Comparison of ENCODE assay signal across 11 mouse cellular contexts in genomic region chr12:26478196-26479004, GRCm38 (mm10). TPM values are rescaled to one million over a fixed set of nuclear protein-coding genes. Genes with fewer than 3 reads are reported as not detected.
DNase-seq lines count a peak whose midpoint lies in the region; ATAC-seq and TF ChIP-seq lines count a peak whose summit lies in the region.
"Had no signal": no experiment of that assay in that cellular context is flagged by ENCODE, and none has a peak within 500 bp of the region (broad histone marks: within the 10 kb centered on the region; RNA-seq: fewer than 3 reads in every experiment).

No protein-coding gene starts in this region.

- no peak; the same call in 1 of the 2 replicates for ATAC-seq in lung, embryonic 14.5 days (ENCODE audit: insufficient read depth)
- ATAC-seq in hindbrain, embryonic 12.5 days (ENCODE audit: low FRiP score) = no peak
- no peak for ATAC-seq in inflammation-experienced regulatory T-cells, adult 6 months

- no peak overlapping the region for H3K4me3 ChIP-seq in kidney, adult 2 months (ENCODE audit: insufficient read depth, low read depth, low read length)
- H3K4me3 ChIP-seq in lung, embryonic 14.5 days (ENCODE audit: low read depth, low read length) = no peak overlapping the region
- H3K4me3 ChIP-seq in hindbrain, embryonic 12.5 days = no peak overlapping the region
- H3K4me3 ChIP-seq: liver, embryonic 15.5 days had no signal

- no peak for TF ChIP-seq CTCF in kidney, adult 2 months (conservative IDR thresholded peaks at IDR 0.05; ENCODE audit: insufficient read depth, insufficient read length, low read depth, low read length)
- TF ChIP-seq CTCF in brain, embryonic 14.5 days (IDR thresholded peaks at IDR 0.05; ENCODE audit: borderline replicate concordance, extremely low read depth, insufficient read depth, insufficient read length) = no peak
- TF ChIP-seq CTCF in lung, embryonic 14.5 days (IDR thresholded peaks at IDR 0.05; ENCODE audit: low read depth) = no peak

- H3K36me3 ChIP-seq in kidney, adult 2 months (ENCODE audit: control insufficient read depth, insufficient read depth, low read length) = peaks cover 2% of the 10 kb centered on the region; the same call in 1 of the 2 replicates
- H3K36me3 ChIP-seq in lung, embryonic 14.5 days (ENCODE audit: insufficient read depth) = no peaks in the 10 kb centered on the region
- H3K36me3 ChIP-seq in hindbrain, embryonic 12.5 days = no peaks in the 10 kb centered on the region

- DNase-seq in kidney, adult 2 months = peak; percentile 81
- DNase-seq in kidney, postnatal 25 days = no peak
- DNase-seq in Muller cell, postnatal 12 days (ENCODE audit: inconsistent ontology term) = peak; percentile 22
- DNase-seq in brain, embryonic 14.5 days (ENCODE audit: low read depth) = peak; percentile 33
- DNase-seq in lung, embryonic 14.5 days = peak; percentile 74
- DNase-seq in testis, postnatal 14 days (ENCODE audit: low spot score) = no peak
- DNase-seq: retina, postnatal 1 day; thymus, postnatal 14 days had no signal

- no peak overlapping the region for H3K4me2 ChIP-seq in lung, embryonic 14.5 days
- no peak overlapping the region for H3K4me2 ChIP-seq in hindbrain, embryonic 12.5 days (replicated peaks)
- H3K4me2 ChIP-seq: liver, embryonic 15.5 days had no signal

- H3K9ac ChIP-seq in lung, embryonic 14.5 days = no peak overlapping the region
- H3K9ac ChIP-seq in hindbrain, embryonic 12.5 days = no peak overlapping the region
- H3K9ac ChIP-seq: liver, embryonic 15.5 days had no signal

- H3K9me3 ChIP-seq in lung, embryonic 14.5 days (ENCODE audit: low read depth, low read length) = no peaks in the 10 kb centered on the region
- H3K9me3 ChIP-seq in hindbrain, embryonic 12.5 days (replicated peaks) = no peaks in the 10 kb centered on the region
- H3K9me3 ChIP-seq: liver, embryonic 15.5 days had no signal

- TF ChIP-seq POLR2A in kidney, adult 2 months (IDR thresholded peaks at IDR 0.05; ENCODE audit: low read depth, low read length) = no peak
- no peak for TF ChIP-seq POLR2A in brain, embryonic 14.5 days (IDR thresholded peaks at IDR 0.05; ENCODE audit: borderline replicate concordance, extremely low read depth, insufficient read depth, insufficient read length, poor library complexity, severe bottlenecking)

- no peaks in the 10 kb centered on the region; the same call in 1 of the 2 replicates for H3K27me3 ChIP-seq in kidney, adult 2 months (replicated peaks; ENCODE audit: control insufficient read depth, insufficient read depth, low read length)
- no peaks in the 10 kb centered on the region for H3K27me3 ChIP-seq in lung, embryonic 14.5 days (ENCODE audit: insufficient read depth, low read length)
- no peaks in the 10 kb centered on the region for H3K27me3 ChIP-seq in hindbrain, embryonic 12.5 days
- H3K27me3 ChIP-seq: liver, embryonic 15.5 days had no signal

- WGBS in kidney, adult 2 months = 68% methylated on average over 18 of the region's 18 CpGs
- 62% methylated on average over 18 of the region's 18 CpGs for WGBS in lung, embryonic 14.5 days
- WGBS in hindbrain, embryonic 12.5 days = 92% methylated on average over 18 of the region's 18 CpGs

- H3K4me1 ChIP-seq in kidney, adult 2 months (ENCODE audit: control insufficient read depth, insufficient read depth, low read length) = peaks cover 2% of the 10 kb centered on the region
- 0 out of 2 replicates have a peak, but pooled peaks cover 3% of the 10 kb centered on the region for H3K4me1 ChIP-seq in lung, embryonic 14.5 days (ENCODE audit: insufficient read depth)
- H3K4me1 ChIP-seq in hindbrain, embryonic 12.5 days = no peaks in the 10 kb centered on the region

- no peak overlapping the region for H3K27ac ChIP-seq in kidney, adult 2 months (ENCODE audit: insufficient read depth, low read depth, low read length)
- H3K27ac ChIP-seq in lung, embryonic 14.5 days (ENCODE audit: low read depth) = no peak overlapping the region
- H3K27ac ChIP-seq in hindbrain, embryonic 12.5 days = no peak overlapping the region

RNA-seq across cellular contexts. Expression of gene Cmpk2, which starts 9.4 kb away (rescaled TPM):
- polyA plus RNA-seq in kidney, adult 2 months (2012; rRNA removed) = 13.9 and 15.0 TPM in 2 replicates
- 6.9 and 8.4 TPM in 2 replicates for polyA plus RNA-seq in brain, embryonic 14.5 days (2012; rRNA removed)
- 5.8 and 6.8 TPM in 2 replicates for polyA plus RNA-seq in lung, embryonic 14.5 days (2014; fragmentation: Nextera tagmentation; extraction: Ambion mirVana)
- polyA plus RNA-seq in hindbrain, embryonic 12.5 days (2016; fragmentation: Nextera tagmentation; extraction: Ambion mirVana) = 7.6 and 8.8 TPM in 2 replicates
- polyA plus RNA-seq in inflammation-experienced regulatory T-cells, adult 6 months (2017; shearing (Covaris generic)) = 10 to 100 TPM in 1 of 3 experiments, 1 to 10 TPM in 2; 4.2 to 13.0 (median 4.4) TPM

RNA-seq across cellular contexts. Expression of gene Rsad2, which starts 22.1 kb away (rescaled TPM):
- 17.6 and 19.8 TPM in 2 replicates for polyA plus RNA-seq in kidney, adult 2 months (2012; rRNA removed)
- polyA plus RNA-seq in brain, embryonic 14.5 days (2012; rRNA removed) = 0.05 and 0.26 TPM in 2 replicates
- polyA plus RNA-seq in lung, embryonic 14.5 days (2014; fragmentation: Nextera tagmentation; extraction: Ambion mirVana) = 0.30 and 0.31 TPM in 2 replicates
- 0.60 and 0.70 TPM in 2 replicates for polyA plus RNA-seq in hindbrain, embryonic 12.5 days (2016; fragmentation: Nextera tagmentation; extraction: Ambion mirVana)
- 1 to 10 TPM; 2.8 to 4.0 (median 3.0) TPM for polyA plus RNA-seq in inflammation-experienced regulatory T-cells, adult 6 months (2017; shearing (Covaris generic))

Comparison
In these comparisons a context has a peak if more than half of its experiments do, and no peak if none do; other contexts are left out.
1. DNase-seq: peak in kidney, adult 2 months (single experiment), Muller cell, postnatal 12 days (single experiment), brain, embryonic 14.5 days (single experiment) and lung, embryonic 14.5 days (single experiment); none in kidney, postnatal 25 days (0 of 2) and testis, postnatal 14 days (single experiment).